Mouse (Mus musculus): ENCODE measurements at regions not wholly inside any gene's neighbourhood (a gene's known extent, or its start where the extent isn't known, plus 50 kb on each side); places are given as distances from the start of the nearest gene placed in this dataset.

GRCm38 (mm10) chr4:153688441-153688840 is 205.8 kb upstream of the Ajap1 start:
- TF ChIP-seq CTCF (conservative IDR thresholded peaks at IDR 0.05; ENCODE audit: insufficient read depth, insufficient read length, low read depth, low read length) (no peak), POLR2A (IDR thresholded peaks at IDR 0.05; ENCODE audit: low read depth, low read length) (no peak)
